Mouse (Mus musculus) kidney, postnatal 10 days (tissue): ENCODE results near the gene Banp.

Experiments used
- DNase-seq: peaks from one replicate; pipeline ENCODE4 v3.0.0; 2021; ENCODE audit warnings: mixed read lengths

The Banp gene

GRCm38 (mm10) chr8:122069281-122069680, 119.7 kb downstream of the Banp start:
- DNase-seq, result no peak

GRCm38 (mm10) chr8:122071193-122071592, 121.6 kb downstream of the Banp start:
- no peak for DNase-seq

- DNase-seq, result no peak
These were observed 124.4 kb downstream of the Banp start for GRCm38 (mm10) chr8:122073964-122074363.

DNA sequence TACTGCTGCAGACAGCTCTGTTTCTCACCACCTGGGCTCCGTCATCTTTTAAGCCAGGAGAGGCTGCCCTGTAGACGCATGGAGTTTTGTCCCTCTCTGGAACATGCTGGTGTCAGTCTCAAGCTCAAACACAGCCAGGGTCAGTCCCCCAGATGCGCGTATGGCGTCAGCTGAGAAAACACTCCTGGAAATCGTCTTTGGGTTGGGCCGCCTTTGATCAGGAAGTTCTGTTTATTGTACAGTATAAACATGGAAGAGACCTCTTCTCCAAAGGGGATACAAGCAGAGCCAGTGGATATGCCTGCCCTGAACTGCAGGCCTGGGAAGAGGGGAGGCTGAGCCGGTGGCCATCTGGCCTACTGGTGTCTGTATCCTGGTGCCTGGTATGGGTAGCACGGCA, 124.9 kb downstream of the Banp start:
- no peak for DNase-seq

- no peak for DNase-seq
These were observed 125.4 kb downstream of the Banp start for GRCm38 (mm10) chr8:122074977-122075376.

DNA sequence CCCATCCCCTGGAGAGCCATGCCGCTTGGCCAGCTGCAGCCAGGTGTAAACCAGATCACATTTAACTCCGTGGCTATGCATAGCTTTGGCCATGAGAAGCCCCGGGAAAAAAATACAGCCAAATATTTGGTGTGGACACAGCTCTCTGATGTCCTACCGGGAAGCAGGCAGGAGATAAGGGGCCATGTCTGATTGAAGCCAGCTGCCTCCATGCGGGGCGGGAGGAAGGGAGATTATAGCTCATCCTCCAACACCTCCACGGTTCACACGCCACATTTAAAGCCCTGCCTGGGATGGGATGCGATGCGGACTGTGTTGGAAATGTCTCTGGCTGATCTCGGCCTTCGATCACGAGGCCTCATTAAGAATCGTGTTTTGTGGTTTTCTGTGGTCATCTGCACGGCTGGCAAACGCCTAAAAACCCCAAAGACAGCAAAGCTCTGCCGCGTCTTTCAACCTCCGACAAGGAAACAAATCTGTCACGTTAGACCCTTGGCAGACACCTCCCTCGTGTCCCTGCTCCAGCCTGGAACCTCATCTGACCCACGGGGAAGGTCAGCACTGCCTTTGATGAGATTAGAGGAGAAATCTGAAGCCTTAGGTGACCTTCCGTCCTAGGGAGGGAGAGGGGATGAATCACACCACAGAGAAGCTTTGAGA, 126.8 kb downstream of the Banp start:
- no peak for DNase-seq

GRCm38 (mm10) chr8:122078321-122078720, 128.8 kb downstream of the Banp start:
- DNase-seq, result no peak
